Mouse (Mus musculus): ENCODE measurements around the gene Hsd17b10. TPM values are rescaled to one million over a fixed set of nuclear protein-coding genes. Genes with fewer than 3 reads are reported as not detected.

Hsd17b10 gene
- polyA plus RNA-seq (2012; fragmentation: generic; extraction: Trizol) = 151 TPM

GRCm38 (mm10) chrX:152001737-152002710 lies at the start of gene Hsd17b10:
TSS of gene Hsd17b10 (plus strand) at chrX:152001845.
- Histone ChIP-seq H3K79me2 (ENCODE audit: control insufficient read depth, insufficient read depth) (no peaks in the 10 kb centered on the region), H3ac (ENCODE audit: control insufficient read depth, insufficient read length) (no peak within 1 kb of the TSS), H3K4me2 (ENCODE audit: low read depth) (peak within 1 kb of the TSS; percentile 84), H3K27me3 (ENCODE audit: control insufficient read depth, insufficient read depth, insufficient read length) (no peaks in the 10 kb centered on the region), H3K36me3 (ENCODE audit: control insufficient read depth, insufficient read depth) (no peaks in the 10 kb centered on the region), H3K4me3 (peak within 1 kb of the TSS; percentile 62)
- no peak for TF ChIP-seq REST (IDR thresholded peaks at IDR 0.05; ENCODE audit: insufficient read depth, insufficient read length)
- TF ChIP-seq CEBPB (IDR thresholded peaks at IDR 0.05; ENCODE audit: insufficient read depth, poor library complexity, severe bottlenecking) = no peak
- no peak for TF ChIP-seq TCF3 (IDR thresholded peaks at IDR 0.05; ENCODE audit: insufficient read length, low read depth)
- TF ChIP-seq USF1 (IDR thresholded peaks at IDR 0.05; ENCODE audit: low read depth) = no peak
- no peak for TF ChIP-seq E2F4 (IDR thresholded peaks at IDR 0.05; ENCODE audit: insufficient read depth)
- peak; percentile 89 for TF ChIP-seq POLR2A (IDR thresholded peaks at IDR 0.05; ENCODE audit: insufficient read length, low read depth)
- peak; percentile 89 for TF ChIP-seq POLR2AphosphoS2 (IDR thresholded peaks at IDR 0.05; ENCODE audit: insufficient read length, low read depth)
- TF ChIP-seq MAX (IDR thresholded peaks at IDR 0.05; ENCODE audit: low read depth) = no peak
- TF ChIP-seq SRF (IDR thresholded peaks at IDR 0.05; ENCODE audit: control insufficient read depth, insufficient read length, low read depth) = no peak
- no peak for TF ChIP-seq TCF12 (IDR thresholded peaks at IDR 0.05; ENCODE audit: insufficient read depth, poor library complexity, severe bottlenecking)
- TF ChIP-seq MYOG (IDR thresholded peaks at IDR 0.05; ENCODE audit: control insufficient read depth in 1 of 3, insufficient read depth in 1 of 3, insufficient read length in 2 of 3, low read depth in 2 of 3) = peak in 1 of 3 experiments; percentile 63
- TF ChIP-seq MYOD1 (IDR thresholded peaks at IDR 0.05; ENCODE audit: control insufficient read depth in 1 of 3, insufficient read length in 2 of 3, low read depth in 2 of 3) = peak in 1 of 3 experiments; percentile 28

- Histone ChIP-seq H3K79me2 (ENCODE audit: control insufficient read depth, insufficient read depth) (no peaks in the 10 kb centered on the region), H3K4me3 (no peak overlapping the region), H3K27me3 (ENCODE audit: control insufficient read depth, insufficient read depth, insufficient read length) (no peaks in the 10 kb centered on the region), H3ac (ENCODE audit: control insufficient read depth, insufficient read length) (no peak overlapping the region), H3K4me2 (ENCODE audit: low read depth) (no peak overlapping the region), H3K36me3 (ENCODE audit: control insufficient read depth, insufficient read depth) (no peaks in the 10 kb centered on the region)
- TF ChIP-seq E2F4 (IDR thresholded peaks at IDR 0.05; ENCODE audit: insufficient read depth) (no peak), USF1 (IDR thresholded peaks at IDR 0.05; ENCODE audit: low read depth) (no peak), SRF (IDR thresholded peaks at IDR 0.05; ENCODE audit: control insufficient read depth, insufficient read length, low read depth) (no peak)
These were observed 2.5 kb upstream of the Hsd17b10 start for GRCm38 (mm10) chrX:151999006-151999710.

DNA sequence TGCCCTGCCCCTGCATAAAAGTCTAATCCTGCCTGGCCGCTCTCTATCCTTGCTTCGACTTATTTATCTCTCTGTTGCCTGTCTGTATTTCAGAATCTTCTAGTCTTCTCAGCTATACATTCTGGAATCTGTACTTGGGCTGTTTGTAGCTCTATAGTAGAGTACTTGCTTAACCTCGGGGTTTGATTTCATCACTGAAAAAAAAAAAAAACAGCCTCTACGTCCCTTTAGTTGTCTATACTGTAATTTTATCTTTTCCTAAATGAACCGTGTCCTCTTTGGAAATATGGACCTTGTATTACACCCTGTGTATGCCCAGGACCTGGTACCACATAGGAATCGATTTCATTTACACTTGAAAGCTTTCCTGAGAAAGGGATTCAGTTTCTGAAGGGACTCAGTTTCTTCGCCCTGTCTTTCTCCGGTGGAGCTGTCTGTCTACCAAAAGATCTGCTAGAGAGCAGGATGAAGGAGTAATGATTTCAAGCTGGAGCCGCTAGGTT lies 412 bp upstream of the Hsd17b10 start:
- TF ChIP-seq MYOD1 (IDR thresholded peaks at IDR 0.05; ENCODE audit: control insufficient read depth in 1 of 3, insufficient read length in 2 of 3, low read depth in 2 of 3) = no peak
- TF ChIP-seq REST (IDR thresholded peaks at IDR 0.05; ENCODE audit: insufficient read depth, insufficient read length) = no peak
- TF ChIP-seq CEBPB (IDR thresholded peaks at IDR 0.05; ENCODE audit: insufficient read depth, poor library complexity, severe bottlenecking) = no peak
- peak overlapping the region; percentile 84 for H3K4me2 ChIP-seq (ENCODE audit: low read depth)
- no peaks in the 10 kb centered on the region for H3K27me3 ChIP-seq (ENCODE audit: control insufficient read depth, insufficient read depth, insufficient read length)
- H3K36me3 ChIP-seq (ENCODE audit: control insufficient read depth, insufficient read depth) = no peaks in the 10 kb centered on the region
- no peaks in the 10 kb centered on the region for H3K79me2 ChIP-seq (ENCODE audit: control insufficient read depth, insufficient read depth)
- peak overlapping the region; percentile 62 for H3K4me3 ChIP-seq
- no peak overlapping the region for H3ac ChIP-seq (ENCODE audit: control insufficient read depth, insufficient read length)

DNA sequence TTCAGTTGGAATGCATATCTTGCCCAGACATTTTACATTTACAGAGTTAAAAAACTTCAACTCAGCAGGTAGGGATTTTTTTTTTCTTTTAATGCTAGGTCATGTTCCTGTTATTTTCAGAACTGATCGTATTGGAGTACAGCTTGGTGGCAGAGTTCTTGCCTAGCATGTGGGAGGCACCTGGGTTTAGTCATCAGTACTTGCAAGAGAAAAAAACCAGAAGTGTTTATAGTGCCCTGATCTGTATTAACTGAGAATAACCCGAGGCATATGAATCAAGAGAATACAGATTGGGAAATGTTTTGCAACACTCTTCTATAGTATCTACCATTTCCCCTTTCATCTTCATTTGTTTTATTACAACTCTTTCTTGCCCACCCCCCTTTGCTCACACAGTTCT lies 1.2 kb downstream of the Hsd17b10 start:
- H3K4me2 ChIP-seq (ENCODE audit: low read depth) = peak overlapping the region; percentile 62
- TF ChIP-seq E2F4 (IDR thresholded peaks at IDR 0.05; ENCODE audit: insufficient read depth) (no peak), REST (IDR thresholded peaks at IDR 0.05; ENCODE audit: insufficient read depth, insufficient read length) (no peak), POLR2A (IDR thresholded peaks at IDR 0.05; ENCODE audit: insufficient read length, low read depth) (no peak), TCF12 (IDR thresholded peaks at IDR 0.05; ENCODE audit: insufficient read depth, poor library complexity, severe bottlenecking) (no peak), MYOG (IDR thresholded peaks at IDR 0.05; ENCODE audit: control insufficient read depth in 1 of 3, insufficient read depth in 1 of 3, insufficient read length in 2 of 3, low read depth in 2 of 3) (no peak), MAX (IDR thresholded peaks at IDR 0.05; ENCODE audit: low read depth) (no peak), SRF (IDR thresholded peaks at IDR 0.05; ENCODE audit: control insufficient read depth, insufficient read length, low read depth) (no peak), POLR2AphosphoS2 (IDR thresholded peaks at IDR 0.05; ENCODE audit: insufficient read length, low read depth) (no peak), TCF3 (IDR thresholded peaks at IDR 0.05; ENCODE audit: insufficient read length, low read depth) (no peak), USF1 (IDR thresholded peaks at IDR 0.05; ENCODE audit: low read depth) (no peak), MYOD1 (IDR thresholded peaks at IDR 0.05; ENCODE audit: control insufficient read depth in 1 of 3, insufficient read length in 2 of 3, low read depth in 2 of 3) (no peak), CEBPB (IDR thresholded peaks at IDR 0.05; ENCODE audit: insufficient read depth, poor library complexity, severe bottlenecking) (no peak)
- H3K27me3 ChIP-seq (ENCODE audit: control insufficient read depth, insufficient read depth, insufficient read length) = no peaks in the 10 kb centered on the region
- H3K4me3 ChIP-seq = peak overlapping the region; percentile 62
- no peak overlapping the region for H3ac ChIP-seq (ENCODE audit: control insufficient read depth, insufficient read length)
- H3K36me3 ChIP-seq (ENCODE audit: control insufficient read depth, insufficient read depth) = no peaks in the 10 kb centered on the region
- no peaks in the 10 kb centered on the region for H3K79me2 ChIP-seq (ENCODE audit: control insufficient read depth, insufficient read depth)
